13 mouse cellular contexts compared by ENCODE assay signal in the genomic region with DNA sequence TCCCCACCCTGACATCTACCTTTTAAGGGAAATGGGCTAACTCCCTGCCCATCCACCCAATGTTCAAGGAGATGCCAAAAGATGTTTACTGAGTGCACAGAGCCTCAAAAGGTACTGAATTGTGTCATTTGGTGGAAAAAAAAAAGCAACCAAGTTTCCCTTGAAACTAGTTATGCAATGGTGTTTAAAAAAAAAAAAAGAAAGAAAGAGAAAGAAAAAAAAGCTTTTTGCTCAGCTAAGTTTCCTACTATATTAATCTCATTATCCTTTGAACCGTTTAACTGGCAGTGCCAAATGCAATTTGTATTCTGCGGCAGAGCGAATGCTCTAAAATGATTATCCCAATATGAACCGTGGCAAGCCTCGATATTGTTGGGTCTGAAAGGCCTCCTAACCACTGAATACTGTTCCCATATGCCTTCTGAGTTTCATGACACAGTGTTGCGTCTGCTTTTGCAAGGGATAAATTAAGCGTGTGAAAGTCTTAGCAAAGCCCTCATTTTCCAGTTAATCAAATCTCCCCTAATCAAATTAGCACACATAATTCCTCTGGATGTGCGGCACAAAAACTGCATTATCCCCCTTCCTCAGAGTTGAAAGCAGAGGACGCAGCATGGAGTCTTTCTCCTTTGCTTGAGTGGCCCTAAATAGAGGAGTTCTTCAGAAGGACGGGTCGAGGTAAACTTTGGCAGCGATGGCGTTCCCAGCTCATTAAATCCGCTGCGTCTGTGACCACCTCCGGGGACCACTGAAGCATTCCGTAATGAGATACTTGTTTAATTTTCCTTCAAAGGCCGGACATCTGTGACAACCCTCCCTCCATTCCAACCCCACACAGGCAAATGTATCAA.
DNase-seq lines count a peak whose midpoint lies in the region; ATAC-seq lines count a peak whose summit lies in the region.
"Had no signal": no experiment of that assay in that cellular context is flagged by ENCODE, and none has a peak within 500 bp of the region (broad histone marks: within the 10 kb centered on the region; RNA-seq: fewer than 3 reads in every experiment).

No protein-coding gene starts in this region.

- no peak overlapping the region for H3K9ac ChIP-seq in hindbrain, embryonic 11.5 days (ENCODE audit: low read depth, low read length)
- H3K9ac ChIP-seq in midbrain, embryonic 16.5 days (ENCODE audit: low read depth, low read length) = no peak overlapping the region
- H3K9ac ChIP-seq in intestine, embryonic 16.5 days (ENCODE audit: low read depth, low read length) = no peak overlapping the region
- H3K9ac ChIP-seq: heart, embryonic 13.5 days had no signal

- H3K4me2 ChIP-seq in hindbrain, embryonic 11.5 days (replicated peaks; ENCODE audit: low read depth, low read length) = no peak overlapping the region
- no peak overlapping the region for H3K4me2 ChIP-seq in midbrain, embryonic 16.5 days (ENCODE audit: low read length)
- no peak overlapping the region for H3K4me2 ChIP-seq in intestine, embryonic 16.5 days (ENCODE audit: low read depth, low read length)
- H3K4me2 ChIP-seq: heart, embryonic 13.5 days had no signal

- peak; percentile 58 to 73 for DNase-seq in cerebellum, postnatal 14 days
- no peak for DNase-seq in cerebellum, adult 9-10 months
- DNase-seq in embryo, embryonic 9.5 days (ENCODE audit: extremely low spot score) = peak; percentile 65
- peak; percentile 73 for DNase-seq in hindbrain, embryonic 11.5 days (ENCODE audit: low spot score)
- DNase-seq in thymus, postnatal 0 days (ENCODE audit: low spot score) = no peak
- DNase-seq: adrenal gland, postnatal 25 days; cerebellum, adult 9-11 months; lung, adult 18-20 months had no signal

- no peak overlapping the region for H3K27ac ChIP-seq in hindbrain, embryonic 11.5 days (ENCODE audit: low read depth, low read length)
- H3K27ac ChIP-seq in midbrain, embryonic 16.5 days (ENCODE audit: low read length) = peak overlapping the region; percentile 10; the same call in 1 of the 2 replicates
- no peak overlapping the region for H3K27ac ChIP-seq in intestine, embryonic 16.5 days (ENCODE audit: low read length)
- H3K27ac ChIP-seq: heart, embryonic 13.5 days had no signal

- peak; percentile 74 for ATAC-seq in hindbrain, embryonic 11.5 days (ENCODE audit: low FRiP score)
- peak; percentile 40; the same call in 1 of the 2 replicates for ATAC-seq in midbrain, embryonic 16.5 days
- no peak for ATAC-seq in intestine, embryonic 16.5 days
- ATAC-seq in CD4-positive, CD25-positive, alpha-beta regulatory T cell, adult 4 months = no peak

- no peak overlapping the region for H3K4me3 ChIP-seq in hindbrain, embryonic 11.5 days (ENCODE audit: low read depth, low read length)
- H3K4me3 ChIP-seq in midbrain, embryonic 16.5 days (ENCODE audit: low read depth, low read length) = no peak overlapping the region
- no peak overlapping the region for H3K4me3 ChIP-seq in intestine, embryonic 16.5 days (ENCODE audit: low read length)
- H3K4me3 ChIP-seq: heart, embryonic 13.5 days had no signal

- no peaks in the 10 kb centered on the region for H3K36me3 ChIP-seq in hindbrain, embryonic 11.5 days (ENCODE audit: control insufficient read depth, insufficient read depth, low read length)
- H3K36me3 ChIP-seq in midbrain, embryonic 16.5 days (ENCODE audit: control insufficient read depth, insufficient read depth, low read length) = no peaks in the 10 kb centered on the region
- no peaks in the 10 kb centered on the region for H3K36me3 ChIP-seq in intestine, embryonic 16.5 days (ENCODE audit: control insufficient read depth, insufficient read depth, low read length)
- H3K36me3 ChIP-seq: G1E; heart, embryonic 13.5 days had no signal

- WGBS in hindbrain, embryonic 11.5 days = 17% methylated on average over 18 of the region's 18 CpGs
- 15% methylated on average over 18 of the region's 18 CpGs for WGBS in midbrain, embryonic 16.5 days
- WGBS in intestine, embryonic 16.5 days = 75% methylated on average over 18 of the region's 18 CpGs

- H3K4me1 ChIP-seq in hindbrain, embryonic 11.5 days (replicated peaks; ENCODE audit: control insufficient read depth, insufficient read depth, low read length) = peaks cover 31% of the 10 kb centered on the region
- H3K4me1 ChIP-seq in midbrain, embryonic 16.5 days (ENCODE audit: control insufficient read depth, insufficient read depth, low read length) = peaks cover 36% of the 10 kb centered on the region
- H3K4me1 ChIP-seq in intestine, embryonic 16.5 days (ENCODE audit: control insufficient read depth, insufficient read depth, low read length) = peaks cover 6% of the 10 kb centered on the region; the same call in 1 of the 2 replicates

- H3K27me3 ChIP-seq in hindbrain, embryonic 11.5 days (ENCODE audit: control insufficient read depth, insufficient read depth, low read length) = peaks cover 20% of the 10 kb centered on the region
- H3K27me3 ChIP-seq in midbrain, embryonic 16.5 days (ENCODE audit: control insufficient read depth, insufficient read depth, low read depth, low read length) = no peaks in the 10 kb centered on the region
- no peaks in the 10 kb centered on the region for H3K27me3 ChIP-seq in intestine, embryonic 16.5 days (replicated peaks; ENCODE audit: control insufficient read depth, insufficient read depth, low read length)
- H3K27me3 ChIP-seq: heart, embryonic 13.5 days had no signal

- H3K9me3 ChIP-seq in hindbrain, embryonic 11.5 days (ENCODE audit: control insufficient read depth, low read length) = no peaks in the 10 kb centered on the region
- H3K9me3 ChIP-seq in midbrain, embryonic 16.5 days (replicated peaks; ENCODE audit: control insufficient read depth, low read length, poor library complexity, severe bottlenecking) = no peaks in the 10 kb centered on the region
- H3K9me3 ChIP-seq in intestine, embryonic 16.5 days (ENCODE audit: control insufficient read depth, low read length) = no peaks in the 10 kb centered on the region
- H3K9me3 ChIP-seq: heart, embryonic 13.5 days had no signal

Comparison
In these comparisons a context has a peak if more than half of its experiments do, and no peak if none do; other contexts are left out.
1. DNase-seq: peak in cerebellum, postnatal 14 days (2 of 2), embryo, embryonic 9.5 days (single experiment) and hindbrain, embryonic 11.5 days (single experiment); none in cerebellum, adult 9-10 months (single experiment) and thymus, postnatal 0 days (single experiment).
2. ATAC-seq: peak in hindbrain, embryonic 11.5 days (single experiment) and midbrain, embryonic 16.5 days (single experiment); none in intestine, embryonic 16.5 days (single experiment) and CD4-positive, CD25-positive, alpha-beta regulatory T cell, adult 4 months (single experiment).